Mouse (Mus musculus): ENCODE measurements at regions not wholly inside any gene's neighbourhood (a gene's known extent, or its start where the extent isn't known, plus 50 kb on each side); places are given as distances from the start of the nearest gene placed in this dataset.
"Not testable (repeated sequence)": the region's sequence is repeated elsewhere in the genome, so short reads cannot be mapped to it uniquely, and the experiment has no call there.

DNA sequence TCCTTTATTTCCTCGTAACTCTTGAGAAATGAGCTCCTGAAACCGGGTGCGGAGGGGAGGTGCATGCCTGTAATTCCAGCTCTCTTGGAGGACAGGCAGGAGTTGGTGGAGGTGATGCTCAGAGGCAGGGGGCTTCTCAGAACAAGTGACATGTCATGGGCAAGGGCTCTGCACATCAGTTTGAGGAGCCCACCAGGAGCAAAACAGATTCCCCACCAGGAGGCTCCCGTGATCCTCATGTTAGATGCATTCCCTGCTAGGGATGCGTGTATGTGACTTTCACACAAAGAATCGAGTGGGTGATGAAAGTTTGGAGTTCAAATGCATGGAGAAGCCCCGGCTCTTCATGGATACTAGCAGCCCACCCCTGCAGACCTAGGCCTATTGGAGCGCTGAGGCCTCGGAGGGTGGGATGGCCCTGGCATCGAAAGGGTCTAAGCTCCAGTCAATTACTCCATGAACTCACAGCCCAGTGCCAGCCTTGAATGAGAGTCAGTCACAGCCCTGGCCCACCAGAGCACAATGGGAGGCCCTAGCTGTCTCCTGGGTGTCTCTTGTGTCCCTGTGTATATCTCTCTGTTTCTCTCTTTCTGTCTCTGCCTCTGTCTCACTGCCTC, 150.1 kb upstream of the A430005L14Rik start:
- Histone ChIP-seq H3K27me3 (ENCODE audit: control insufficient read depth, insufficient read depth, low read length) (no peaks in the 10 kb centered on the region), H3K36me3 (ENCODE audit: control insufficient read depth, insufficient read depth, low read length) (no peaks in the 10 kb centered on the region), H3K4me3 (ENCODE audit: control insufficient read depth, low read depth, low read length) (no peak overlapping the region), H3K4me1 (ENCODE audit: control insufficient read depth, insufficient read depth, low read length) (no peaks in the 10 kb centered on the region), H3K27ac (ENCODE audit: control insufficient read depth, insufficient read depth, low read depth, low read length) (no peak overlapping the region)
- TF ChIP-seq CTCF (IDR thresholded peaks at IDR 0.05; ENCODE audit: control insufficient read depth, insufficient read depth, insufficient replicate concordance, low read depth, low read length) (no peak), POLR2A (IDR thresholded peaks at IDR 0.05; ENCODE audit: control insufficient read depth, low read depth, low read length) (no peak)

DNA sequence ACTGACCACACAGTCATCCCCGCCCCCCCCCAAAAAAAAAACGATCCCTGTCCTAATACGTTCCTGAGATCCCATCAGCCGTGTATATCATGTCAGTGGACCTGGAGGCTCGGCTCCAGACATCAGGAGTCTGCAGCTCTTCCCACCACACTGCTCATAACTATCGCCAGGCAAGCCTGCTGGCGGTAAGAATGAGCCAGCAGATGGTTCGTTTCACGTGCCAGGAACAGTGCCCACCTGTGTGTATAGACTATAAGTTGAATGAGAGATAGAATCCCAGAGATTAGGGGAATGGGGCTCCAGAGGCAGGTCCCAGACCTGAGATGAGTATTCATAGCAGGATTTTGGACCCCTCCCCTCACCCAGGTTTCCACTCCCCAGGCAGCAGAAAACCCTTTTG, 144.2 kb upstream of the A430005L14Rik start:
- no peak overlapping the region for H3K27ac ChIP-seq (ENCODE audit: control insufficient read depth, insufficient read depth, low read depth, low read length)
- no peaks in the 10 kb centered on the region for H3K36me3 ChIP-seq (ENCODE audit: control insufficient read depth, insufficient read depth, low read length)
- H3K27me3 ChIP-seq (ENCODE audit: control insufficient read depth, insufficient read depth, low read length), result no peaks in the 10 kb centered on the region
- TF ChIP-seq POLR2A (IDR thresholded peaks at IDR 0.05; ENCODE audit: control insufficient read depth, low read depth, low read length) (no peak), CTCF (IDR thresholded peaks at IDR 0.05; ENCODE audit: control insufficient read depth, insufficient read depth, insufficient replicate concordance, low read depth, low read length) (no peak)
- H3K4me3 ChIP-seq (ENCODE audit: control insufficient read depth, low read depth, low read length), result no peak overlapping the region
- H3K4me1 ChIP-seq (ENCODE audit: control insufficient read depth, insufficient read depth, low read length), result no peaks in the 10 kb centered on the region

DNA sequence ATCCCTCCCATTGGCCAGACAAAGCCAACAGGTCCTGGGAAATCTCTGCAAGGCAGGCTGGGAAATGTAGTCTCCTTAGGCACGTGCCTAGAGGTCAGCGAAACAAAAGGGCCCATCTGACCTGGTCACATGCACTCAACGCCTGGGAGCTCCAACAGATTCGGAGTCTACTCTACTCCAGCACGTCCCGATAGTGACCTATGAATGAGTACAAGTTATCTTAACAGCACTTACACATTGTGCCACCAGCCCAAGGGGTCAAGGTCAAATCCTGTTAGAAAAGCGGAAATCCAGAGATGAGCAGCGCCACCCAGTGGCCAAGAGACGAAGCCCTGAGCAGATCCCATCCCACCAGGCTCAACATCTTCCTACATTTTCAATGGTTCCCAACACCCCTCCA, 129.1 kb upstream of the A430005L14Rik start:
- Histone ChIP-seq H3K4me1 (ENCODE audit: control insufficient read depth, insufficient read depth, low read length) (peaks cover 14% of the 10 kb centered on the region), H3K27ac (ENCODE audit: control insufficient read depth, insufficient read depth, low read depth, low read length) (no peak overlapping the region), H3K36me3 (ENCODE audit: control insufficient read depth, insufficient read depth, low read length) (no peaks in the 10 kb centered on the region), H3K27me3 (ENCODE audit: control insufficient read depth, insufficient read depth, low read length) (no peaks in the 10 kb centered on the region), H3K4me3 (ENCODE audit: control insufficient read depth, low read depth, low read length) (no peak overlapping the region)
- TF ChIP-seq POLR2A (IDR thresholded peaks at IDR 0.05; ENCODE audit: control insufficient read depth, low read depth, low read length) (no peak), CTCF (IDR thresholded peaks at IDR 0.05; ENCODE audit: control insufficient read depth, insufficient read depth, insufficient replicate concordance, low read depth, low read length) (peak; percentile 70; the same call in 1 of the 2 replicates)

DNA sequence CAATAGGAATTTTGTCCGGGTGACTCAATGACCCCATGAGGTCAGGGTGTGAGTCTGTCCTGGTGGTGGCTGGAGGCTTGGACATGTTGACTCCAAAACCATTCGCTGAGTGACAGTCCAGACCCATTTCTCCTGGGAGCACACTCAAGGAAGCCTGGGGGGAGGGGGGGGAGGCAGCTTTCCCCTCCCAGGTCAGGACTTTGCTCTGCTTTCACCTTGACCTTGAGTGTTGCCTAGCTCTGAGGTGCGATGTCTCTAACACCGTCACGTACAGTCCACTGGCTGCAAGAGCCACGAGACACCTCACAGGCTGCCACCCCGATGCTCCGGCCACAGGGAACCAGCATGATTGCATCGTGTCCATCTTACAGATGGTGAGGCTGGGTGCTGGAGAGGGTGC, 127.3 kb upstream of the A430005L14Rik start:
- Histone ChIP-seq H3K27ac (ENCODE audit: control insufficient read depth, insufficient read depth, low read depth, low read length) (no peak overlapping the region), H3K4me1 (ENCODE audit: control insufficient read depth, insufficient read depth, low read length) (peaks cover 14% of the 10 kb centered on the region), H3K27me3 (ENCODE audit: control insufficient read depth, insufficient read depth, low read length) (no peaks in the 10 kb centered on the region), H3K4me3 (ENCODE audit: control insufficient read depth, low read depth, low read length) (no peak overlapping the region), H3K36me3 (ENCODE audit: control insufficient read depth, insufficient read depth, low read length) (no peaks in the 10 kb centered on the region)
- no peak for TF ChIP-seq CTCF (IDR thresholded peaks at IDR 0.05; ENCODE audit: control insufficient read depth, insufficient read depth, insufficient replicate concordance, low read depth, low read length)
- no peak for TF ChIP-seq POLR2A (IDR thresholded peaks at IDR 0.05; ENCODE audit: control insufficient read depth, low read depth, low read length)

DNA sequence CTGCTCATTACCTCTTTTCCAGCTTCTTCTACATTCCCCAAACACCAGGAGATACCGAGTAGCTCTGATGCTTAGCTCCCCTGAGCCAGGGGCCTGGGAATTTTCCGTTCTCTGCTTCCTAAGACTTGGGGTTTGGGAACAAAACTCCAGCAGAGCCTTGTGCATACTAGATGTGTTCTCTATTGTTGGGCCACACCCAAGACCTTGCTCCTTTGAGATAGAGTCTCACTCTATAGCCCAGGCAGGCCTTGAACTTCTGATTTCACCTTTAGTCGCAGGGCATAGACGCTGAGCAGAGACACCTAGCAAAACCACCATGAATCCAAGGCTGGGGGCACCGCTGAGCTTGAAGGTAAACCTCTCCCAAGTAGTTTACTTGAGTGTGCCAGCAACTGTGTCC, 126.5 kb upstream of the A430005L14Rik start:
- H3K4me3 ChIP-seq (ENCODE audit: control insufficient read depth, low read depth, low read length), result no peak overlapping the region
- no peak overlapping the region for H3K27ac ChIP-seq (ENCODE audit: control insufficient read depth, insufficient read depth, low read depth, low read length)
- H3K4me1 ChIP-seq (ENCODE audit: control insufficient read depth, insufficient read depth, low read length), result peaks cover 14% of the 10 kb centered on the region

DNA sequence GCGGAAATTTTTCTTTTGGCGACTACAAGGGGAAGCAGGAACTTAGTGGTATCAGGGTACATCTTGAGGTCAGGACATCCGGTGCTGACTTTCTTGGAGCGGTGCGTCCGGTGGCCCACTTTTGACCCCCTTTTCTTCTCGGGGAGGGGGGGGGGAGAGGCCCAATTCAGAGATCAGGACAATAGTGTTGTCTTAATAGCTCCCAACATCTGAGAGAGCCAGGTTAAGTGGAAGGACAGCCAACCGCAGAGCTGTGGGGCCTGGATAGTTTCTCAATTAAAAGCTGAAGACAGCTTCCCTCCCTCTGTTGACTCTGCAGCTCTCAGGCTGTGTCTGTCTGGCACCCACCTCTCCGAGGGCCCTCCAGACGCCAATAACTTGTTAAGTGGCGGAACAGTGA, 125.8 kb upstream of the A430005L14Rik start:
- not testable (repeated sequence) for H3K36me3 ChIP-seq (ENCODE audit: control insufficient read depth, insufficient read depth, low read length); H3K27ac ChIP-seq (ENCODE audit: control insufficient read depth, insufficient read depth, low read depth, low read length); H3K27me3 ChIP-seq (ENCODE audit: control insufficient read depth, insufficient read depth, low read length); H3K4me3 ChIP-seq (ENCODE audit: control insufficient read depth, low read depth, low read length)
- peaks cover 14% of the 10 kb centered on the region for H3K4me1 ChIP-seq (ENCODE audit: control insufficient read depth, insufficient read depth, low read length)

More for the DNA sequence above, 126.5 kb upstream of the A430005L14Rik start:
- Histone ChIP-seq H3K27me3 (ENCODE audit: control insufficient read depth, insufficient read depth, low read length) (no peaks in the 10 kb centered on the region), H3K36me3 (ENCODE audit: control insufficient read depth, insufficient read depth, low read length) (no peaks in the 10 kb centered on the region)
- no peak for TF ChIP-seq CTCF (IDR thresholded peaks at IDR 0.05; ENCODE audit: control insufficient read depth, insufficient read depth, insufficient replicate concordance, low read depth, low read length)
- no peak for TF ChIP-seq POLR2A (IDR thresholded peaks at IDR 0.05; ENCODE audit: control insufficient read depth, low read depth, low read length)

DNA sequence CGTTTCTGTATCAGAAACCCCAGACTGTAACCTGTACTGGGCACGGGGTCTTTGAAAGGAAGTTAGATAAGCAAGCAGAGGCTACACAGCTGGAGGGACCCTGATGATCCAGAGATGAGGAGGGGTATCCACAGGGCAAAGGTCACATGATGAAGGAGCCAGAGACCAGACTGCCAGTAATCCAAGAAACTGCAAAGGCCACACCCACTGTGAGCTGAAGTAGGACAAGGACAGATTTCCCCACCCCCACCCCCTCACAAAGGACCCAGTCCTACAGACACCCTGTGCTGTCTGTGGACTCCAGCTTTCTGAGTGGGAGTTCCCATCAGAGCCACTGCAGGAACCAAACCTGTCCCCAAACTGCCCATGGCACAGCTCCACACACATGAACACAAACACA, 124.9 kb upstream of the A430005L14Rik start:
- H3K4me1 ChIP-seq (ENCODE audit: control insufficient read depth, insufficient read depth, low read length), result peaks cover 12% of the 10 kb centered on the region
- H3K27me3 ChIP-seq (ENCODE audit: control insufficient read depth, insufficient read depth, low read length), result no peaks in the 10 kb centered on the region
- no peaks in the 10 kb centered on the region for H3K36me3 ChIP-seq (ENCODE audit: control insufficient read depth, insufficient read depth, low read length)
- TF ChIP-seq CTCF (IDR thresholded peaks at IDR 0.05; ENCODE audit: control insufficient read depth, insufficient read depth, insufficient replicate concordance, low read depth, low read length), result no peak
- TF ChIP-seq POLR2A (IDR thresholded peaks at IDR 0.05; ENCODE audit: control insufficient read depth, low read depth, low read length), result no peak
- H3K27ac ChIP-seq (ENCODE audit: control insufficient read depth, insufficient read depth, low read depth, low read length), result no peak overlapping the region
- no peak overlapping the region for H3K4me3 ChIP-seq (ENCODE audit: control insufficient read depth, low read depth, low read length)

DNA sequence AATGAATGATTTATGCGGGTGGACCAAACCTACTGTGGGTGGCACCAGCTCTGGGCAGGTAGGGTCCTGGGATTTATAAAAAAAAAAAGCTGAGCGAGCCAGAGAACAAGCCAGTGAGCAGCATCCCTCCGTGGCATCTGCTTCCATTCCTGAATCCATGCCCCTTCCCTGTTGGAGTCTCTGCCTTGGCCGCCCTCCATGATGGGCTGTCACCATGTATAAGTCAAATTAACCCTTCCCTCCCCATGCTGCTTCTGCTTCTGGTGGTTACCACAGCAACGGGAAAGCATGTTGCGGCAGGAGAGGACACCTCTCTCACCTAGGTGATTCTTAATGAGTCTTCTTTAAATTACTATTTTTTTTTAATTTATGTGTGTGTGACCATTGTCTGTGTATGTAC, 112.3 kb upstream of the A430005L14Rik start:
- H3K27me3 ChIP-seq (ENCODE audit: control insufficient read depth, insufficient read depth, low read length), result no peaks in the 10 kb centered on the region
- H3K4me1 ChIP-seq (ENCODE audit: control insufficient read depth, insufficient read depth, low read length), result peaks cover 3% of the 10 kb centered on the region; the same call in 1 of the 2 replicates
- no peaks in the 10 kb centered on the region for H3K36me3 ChIP-seq (ENCODE audit: control insufficient read depth, insufficient read depth, low read length)
- H3K27ac ChIP-seq (ENCODE audit: control insufficient read depth, insufficient read depth, low read depth, low read length), result no peak overlapping the region
- H3K4me3 ChIP-seq (ENCODE audit: control insufficient read depth, low read depth, low read length), result no peak overlapping the region
- TF ChIP-seq POLR2A (IDR thresholded peaks at IDR 0.05; ENCODE audit: control insufficient read depth, low read depth, low read length) (no peak), CTCF (IDR thresholded peaks at IDR 0.05; ENCODE audit: control insufficient read depth, insufficient read depth, insufficient replicate concordance, low read depth, low read length) (no peak)
